Mouse (Mus musculus) E14TG2a.4 (cell line): ENCODE data around the gene Klhl30.
A peak's percentile ranks its signal among the peaks of the same experiment; 100 is the strongest.

Experiments
- H3K27me3 ChIP-seq: 2 replicates; pipeline ENCODE4 v1.6.1; 2014; ENCODE audit warnings: low read length, control low read depth; ENCODE audit not compliant: insufficient read depth
- H3K36me3 ChIP-seq: 2 replicates; pipeline ENCODE4 v1.6.1; 2014; ENCODE audit warnings: low read length, control low read depth; ENCODE audit not compliant: insufficient read depth
- H3K4me1 ChIP-seq: replicated peaks from 2 replicates; pipeline ENCODE4 v1.6.1; 2014; ENCODE audit warnings: low read depth, low read length, control low read depth
- H3K4me3 ChIP-seq: replicated peaks from 2 replicates; pipeline ENCODE4 v1.5.1; 2014; ENCODE audit warnings: mild to moderate bottlenecking, low read length
- H3K9me3 ChIP-seq: 2 replicates; pipeline ENCODE4 v1.6.1; 2014; ENCODE audit warnings: low read length, control low read depth
- CTCF ChIP-seq: conservative IDR thresholded peaks from 2 replicates; pipeline ENCODE4 v1.5.1; 2014; ENCODE audit warnings: low read length
- NANOG ChIP-seq: IDR thresholded peaks from 2 replicates; pipeline ENCODE4 v1.6.1; 2014; ENCODE audit warnings: borderline replicate concordance, low read length, mixed read lengths
- POU5F1 ChIP-seq: IDR thresholded peaks from 2 replicates; pipeline ENCODE4 v1.6.1; 2014; ENCODE audit warnings: low read length, borderline replicate concordance

Klhl30 gene

DNA sequence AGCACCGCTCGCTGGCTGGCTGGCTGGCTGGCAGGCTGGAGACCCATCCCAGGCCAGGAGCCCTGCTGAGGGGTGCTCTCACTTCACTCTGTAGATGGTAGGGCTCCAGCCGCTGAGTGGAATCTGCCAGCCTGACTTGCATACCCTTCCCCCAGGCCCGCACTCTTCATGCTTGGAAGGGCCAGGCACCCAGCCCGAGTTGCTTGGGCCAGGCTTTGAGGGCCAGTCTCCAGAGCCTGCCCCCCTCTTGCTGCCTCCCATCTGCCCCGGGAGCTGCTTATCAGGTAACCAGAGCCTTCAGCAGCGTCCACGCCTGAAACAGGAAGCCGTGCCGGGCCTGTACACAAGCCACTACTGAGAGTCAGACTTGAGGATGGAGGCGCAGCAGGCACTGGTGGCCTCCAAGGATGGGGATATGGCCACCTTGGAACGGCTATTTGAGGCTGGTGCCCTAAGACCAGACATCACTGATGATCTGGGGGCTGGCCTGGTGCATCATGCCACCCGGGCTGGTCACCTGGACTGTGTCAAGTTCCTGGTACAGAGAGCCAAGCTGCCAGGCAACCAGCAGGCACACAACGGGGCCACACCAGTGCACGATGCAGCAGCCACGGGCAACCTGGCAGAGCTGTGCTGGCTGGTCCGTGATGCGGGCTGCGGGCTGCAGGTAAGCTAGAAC is 28.9 kb upstream of the Klhl30 start, which contains the start of gene Espnl:
TSS of gene Espnl (plus strand) at position 316 of the 679 bp plus-strand sequence.
- TF ChIP-seq CTCF: no peak
- no peak for TF ChIP-seq NANOG
- no peak for TF ChIP-seq POU5F1
- Histone ChIP-seq H3K4me1 (peaks cover 18% of the 10 kb centered on the region), H3K36me3 (peaks cover 7% of the 10 kb centered on the region; the same call in 1 of the 2 replicates), H3K9me3 (no peaks in the 10 kb centered on the region), H3K27me3 (0 out of 2 replicates have a peak, but pooled peaks cover 5% of the 10 kb centered on the region), H3K4me3 (no peak within 1 kb of the TSS)

DNA sequence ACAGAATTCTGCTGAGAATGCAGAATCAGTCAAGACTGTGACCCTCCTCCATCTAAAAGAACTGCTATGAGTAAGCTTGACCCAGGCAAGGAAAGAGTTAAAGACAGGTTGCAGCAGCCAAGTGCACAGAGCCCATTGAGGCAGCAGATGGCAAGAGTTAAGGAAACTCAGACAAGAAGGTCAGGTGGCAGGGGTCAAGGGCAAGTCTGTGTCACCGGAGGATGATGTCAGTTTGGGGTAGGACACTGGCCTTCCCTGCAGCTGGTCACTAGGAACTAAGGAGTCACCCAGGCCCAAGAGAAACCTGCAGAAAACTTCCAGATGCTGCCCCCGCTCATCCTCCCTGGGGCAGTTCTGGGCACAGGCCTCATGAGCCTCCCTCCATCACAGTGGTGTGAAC is 26.2 kb upstream of the Klhl30 start:
- Histone ChIP-seq H3K27me3 (peaks cover 9% of the 10 kb centered on the region; the same call in 1 of the 2 replicates), H3K4me3 (no peak overlapping the region), H3K4me1 (peaks cover 12% of the 10 kb centered on the region), H3K36me3 (no peaks in the 10 kb centered on the region), H3K9me3 (no peaks in the 10 kb centered on the region)
- TF ChIP-seq CTCF (no peak), NANOG (no peak), POU5F1 (no peak)

DNA sequence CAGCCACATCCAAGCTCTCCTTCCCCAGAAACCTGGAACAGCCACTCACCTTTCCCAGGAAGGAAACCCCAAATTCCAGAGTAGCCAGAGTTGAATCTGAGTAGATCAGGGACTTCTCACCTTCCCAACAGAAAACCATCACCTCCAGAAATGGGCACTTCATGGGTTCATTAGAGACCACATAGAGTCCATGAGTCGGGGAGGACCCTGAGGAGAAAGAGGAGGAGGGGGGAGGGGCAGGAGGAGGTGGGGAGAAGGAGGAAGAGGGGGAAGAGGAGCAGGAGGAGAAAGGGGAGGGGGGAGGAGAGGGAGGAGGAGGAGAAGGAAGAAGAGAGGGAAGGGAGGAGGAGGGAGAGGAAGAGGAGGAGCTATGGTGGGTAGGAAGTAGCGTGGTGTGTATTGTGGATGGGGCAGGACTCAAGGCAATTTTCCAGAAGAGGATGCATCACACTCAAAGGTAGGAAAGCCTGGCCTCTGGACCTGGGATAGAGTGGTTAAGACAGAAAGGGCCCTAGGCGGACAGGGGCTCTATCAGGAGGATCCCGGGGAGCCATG is 25.3 kb upstream of the Klhl30 start:
- Histone ChIP-seq H3K27me3 (peaks cover 12% of the 10 kb centered on the region; the same call in 1 of the 2 replicates), H3K4me3 (no peak overlapping the region)

DNA sequence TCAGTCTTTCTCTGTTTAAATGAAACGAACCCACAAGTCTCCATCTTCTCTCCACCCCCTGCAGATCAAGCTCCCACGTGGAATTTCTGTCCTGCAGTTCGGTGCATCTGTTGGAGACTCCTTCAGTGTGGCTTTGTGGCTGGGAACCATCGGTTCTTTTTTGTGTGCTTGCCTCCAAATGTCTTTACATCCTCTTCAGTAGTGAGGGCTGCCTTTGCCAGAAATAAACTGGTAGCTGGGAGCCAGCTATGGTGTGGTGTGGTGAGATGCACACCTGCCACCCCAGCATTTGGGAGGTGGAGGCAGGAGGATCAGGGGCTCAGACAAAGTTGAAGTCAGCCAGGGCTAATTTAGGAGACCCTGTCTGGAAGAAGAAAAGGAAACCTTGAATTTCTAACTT is 18.7 kb upstream of the Klhl30 start:
- Histone ChIP-seq H3K9me3 (no peaks in the 10 kb centered on the region), H3K4me1 (0 out of 2 replicates have a peak, but pooled peaks cover 2% of the 10 kb centered on the region), H3K36me3 (no peaks in the 10 kb centered on the region), H3K4me3 (no peak overlapping the region), H3K27me3 (peaks cover 47% of the 10 kb centered on the region)
- TF ChIP-seq CTCF: no peak
- no peak for TF ChIP-seq NANOG
- TF ChIP-seq POU5F1: no peak

More for the DNA sequence above, 25.3 kb upstream of the Klhl30 start:
- Histone ChIP-seq H3K4me1 (0 out of 2 replicates have a peak, but pooled peaks cover 5% of the 10 kb centered on the region), H3K36me3 (no peaks in the 10 kb centered on the region), H3K9me3 (no peaks in the 10 kb centered on the region)
- TF ChIP-seq POU5F1: no peak

DNA sequence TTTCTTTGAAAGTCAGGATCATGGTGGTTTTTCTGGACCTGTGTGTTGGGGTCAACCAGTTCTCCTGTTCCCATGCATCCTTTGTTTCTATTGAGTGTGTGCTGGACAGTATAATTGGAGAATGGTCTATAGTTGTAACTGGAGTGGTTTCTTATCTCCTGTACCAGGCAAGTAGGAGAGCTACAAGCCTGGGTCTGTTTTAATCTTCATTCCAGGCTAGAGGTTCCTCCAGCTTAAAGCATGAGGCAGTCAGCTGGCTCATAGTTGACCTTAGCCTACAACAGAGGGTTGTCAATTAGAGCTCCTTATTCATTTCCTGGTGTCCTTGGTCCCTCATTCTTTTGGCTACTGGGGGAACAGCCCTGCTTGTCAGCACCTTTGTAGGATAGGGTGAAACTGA is 17.2 kb upstream of the Klhl30 start:
- Histone ChIP-seq H3K27me3 (peaks cover 58% of the 10 kb centered on the region), H3K36me3 (no peaks in the 10 kb centered on the region), H3K4me1 (peaks cover 11% of the 10 kb centered on the region; the same call in 1 of the 2 replicates), H3K4me3 (no peak overlapping the region), H3K9me3 (no peaks in the 10 kb centered on the region)
- TF ChIP-seq CTCF (no peak), NANOG (no peak), POU5F1 (no peak)

DNA sequence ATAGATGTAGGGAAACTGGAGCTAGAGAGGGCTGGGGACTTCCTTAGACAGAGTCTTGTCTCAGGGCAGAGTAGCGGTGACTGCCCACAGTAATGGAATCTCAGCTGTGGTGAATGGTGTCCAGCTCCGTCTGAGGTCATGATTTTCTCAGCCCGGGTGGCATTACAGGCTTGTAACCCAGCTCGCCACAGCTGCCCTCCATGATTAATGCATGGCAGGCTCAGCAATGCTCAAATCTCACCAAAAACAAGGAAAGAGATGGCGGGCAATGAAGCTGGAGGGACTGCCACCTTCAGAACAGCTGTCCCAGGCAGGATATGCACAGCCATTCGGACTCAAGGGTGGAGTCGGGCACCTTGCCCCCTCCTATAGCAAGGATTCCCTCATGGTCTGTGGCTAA is 13.5 kb upstream of the Klhl30 start:
- H3K4me3 ChIP-seq: no peak overlapping the region
- TF ChIP-seq POU5F1 (no peak), NANOG (no peak), CTCF (no peak)
- peaks cover 18% of the 10 kb centered on the region for H3K4me1 ChIP-seq

DNA sequence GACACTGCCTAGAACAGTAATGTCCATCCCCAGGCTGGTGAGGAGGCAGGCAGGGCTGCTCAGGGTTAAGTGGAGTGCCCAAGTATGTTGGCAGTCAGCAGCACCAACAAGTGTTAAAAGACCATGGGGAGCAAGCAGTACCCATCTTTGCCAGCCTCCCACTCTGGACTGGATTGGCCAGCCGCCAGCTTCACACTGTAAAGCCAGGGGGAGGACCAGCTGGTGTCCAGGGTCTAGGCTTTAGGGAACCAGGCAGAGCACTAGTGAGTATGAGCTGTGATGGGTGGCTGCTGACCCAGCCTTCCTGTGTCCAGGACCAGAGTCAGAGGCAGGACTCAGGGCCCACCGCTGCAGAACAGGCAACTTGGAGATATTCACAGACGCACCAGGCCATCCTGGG is 6.8 kb upstream of the Klhl30 start:
- Histone ChIP-seq H3K36me3 (no peaks in the 10 kb centered on the region), H3K9me3 (no peaks in the 10 kb centered on the region), H3K4me1 (peaks cover 21% of the 10 kb centered on the region), H3K27me3 (peaks cover 82% of the 10 kb centered on the region), H3K4me3 (0 out of 2 replicates have a peak overlapping the region, but pooled peaks have one; percentile 74)
- TF ChIP-seq NANOG (no peak), CTCF (no peak), POU5F1 (no peak)

More for the DNA sequence above, 13.5 kb upstream of the Klhl30 start:
- Histone ChIP-seq H3K36me3 (no peaks in the 10 kb centered on the region), H3K9me3 (no peaks in the 10 kb centered on the region), H3K27me3 (peaks cover 80% of the 10 kb centered on the region)

DNA sequence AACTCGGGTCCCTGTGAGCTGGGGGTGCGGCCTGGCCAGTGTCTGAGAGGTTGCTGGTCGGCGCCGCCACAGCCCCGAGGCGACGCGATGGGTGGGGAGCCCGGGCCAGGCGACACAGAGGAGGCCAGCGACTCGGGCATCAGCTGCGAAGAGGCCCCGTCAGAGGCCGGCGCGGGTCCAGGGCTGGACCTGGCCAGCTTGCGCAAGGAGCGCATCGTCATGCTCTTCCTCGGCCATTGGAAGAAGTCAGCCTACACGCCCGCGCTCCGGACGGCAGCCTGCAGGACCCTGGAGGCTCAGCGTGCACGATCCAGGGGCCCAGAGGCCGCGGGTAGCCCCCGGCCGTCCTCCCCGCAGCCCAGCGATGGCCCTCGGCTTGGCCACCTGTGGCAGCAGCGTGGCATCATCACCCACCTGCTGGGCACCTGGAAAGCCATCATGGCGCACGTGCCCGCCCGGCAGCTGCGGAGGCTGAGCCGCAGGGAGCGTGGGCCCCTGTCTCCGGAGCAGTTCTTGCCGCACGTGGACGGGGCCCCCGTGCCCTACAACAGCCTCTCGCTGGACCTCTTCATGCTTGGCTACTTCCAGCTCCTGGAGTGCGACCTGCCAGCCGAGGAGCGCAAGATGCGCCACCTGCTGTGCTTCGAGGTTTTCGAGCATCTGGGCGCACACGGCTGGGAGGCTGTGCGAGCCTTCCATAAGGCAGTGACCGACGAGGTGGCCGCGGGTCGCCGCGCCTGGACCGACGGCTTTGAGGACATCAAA is 5.7 kb upstream of the Klhl30 start:
- TF ChIP-seq CTCF: no peak
- TF ChIP-seq POU5F1: no peak
- TF ChIP-seq NANOG: no peak
- Histone ChIP-seq H3K27me3 (peaks cover 71% of the 10 kb centered on the region), H3K9me3 (no peaks in the 10 kb centered on the region), H3K36me3 (no peaks in the 10 kb centered on the region), H3K4me3 (peak overlapping the region; percentile 74), H3K4me1 (peaks cover 21% of the 10 kb centered on the region)
